Mouse (Mus musculus) fat pad, adult 2 months (tissue): ENCODE results near the gene Rnf151.

Source experiments
- DNase-seq: peaks from one replicate; pipeline ENCODE4 v3.0.0-alpha.2; 2011; ENCODE audit warnings: low read depth, low spot score; ENCODE audit errors: extremely low read depth

Rnf151 gene

DNA sequence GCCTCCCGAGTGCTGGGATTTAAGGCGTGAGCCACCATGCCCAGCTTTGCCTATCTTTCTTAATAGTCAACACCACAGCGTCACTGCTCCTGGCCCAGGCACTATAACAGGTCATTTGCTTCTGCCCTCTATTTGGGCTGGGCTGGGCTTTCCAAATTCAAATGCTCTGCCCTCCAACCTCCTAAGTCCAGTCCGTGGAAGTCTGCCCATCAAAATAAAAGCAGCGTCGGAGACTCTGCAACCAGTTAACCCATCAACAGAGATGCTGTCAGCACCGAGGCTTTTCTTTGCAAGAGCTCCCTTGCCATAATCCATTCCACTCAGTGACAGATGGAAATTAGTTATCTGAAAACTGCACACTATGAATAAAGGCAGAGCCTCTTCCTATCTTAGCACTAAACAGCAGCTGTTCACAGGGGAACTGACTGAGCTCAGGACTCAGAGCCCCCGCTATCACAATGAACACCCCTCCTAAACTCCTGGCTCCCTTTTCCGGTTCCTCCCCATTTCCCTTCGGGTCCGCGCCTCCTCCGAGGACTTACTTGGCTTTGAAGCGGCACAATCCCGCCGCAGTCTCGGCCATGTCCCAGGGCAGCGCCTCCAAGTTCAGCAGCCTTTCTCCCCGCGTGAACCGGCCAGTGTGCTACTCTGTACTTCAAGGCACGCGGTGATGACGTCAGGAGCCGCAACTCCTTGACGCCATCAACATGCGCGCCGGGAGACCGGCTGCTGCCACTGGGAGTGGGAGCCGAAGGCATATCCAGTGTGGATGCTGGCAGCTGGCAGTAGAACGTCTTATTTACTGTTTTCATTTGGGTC is 10.7 kb downstream of the Rnf151 start, which contains the start of gene Tbl3:
TSS of gene Tbl3 (minus strand) at position 679 of the 819 bp plus-strand sequence.
- DNase-seq: no peak

GRCm38 (mm10) chr17:24705821-24706220 is 12.0 kb downstream of the Rnf151 start:
- DNase-seq: no peak

GRCm38 (mm10) chr17:24701251-24701650 is 16.6 kb downstream of the Rnf151 start:
- DNase-seq: no peak

GRCm38 (mm10) chr17:24699473-24699872 is 18.4 kb downstream of the Rnf151 start:
- DNase-seq: no peak

GRCm38 (mm10) chr17:24698715-24699114 is 19.1 kb downstream of the Rnf151 start:
- DNase-seq: no peak

GRCm38 (mm10) chr17:24697985-24698384 is 19.9 kb downstream of the Rnf151 start:
- DNase-seq: no peak

DNA sequence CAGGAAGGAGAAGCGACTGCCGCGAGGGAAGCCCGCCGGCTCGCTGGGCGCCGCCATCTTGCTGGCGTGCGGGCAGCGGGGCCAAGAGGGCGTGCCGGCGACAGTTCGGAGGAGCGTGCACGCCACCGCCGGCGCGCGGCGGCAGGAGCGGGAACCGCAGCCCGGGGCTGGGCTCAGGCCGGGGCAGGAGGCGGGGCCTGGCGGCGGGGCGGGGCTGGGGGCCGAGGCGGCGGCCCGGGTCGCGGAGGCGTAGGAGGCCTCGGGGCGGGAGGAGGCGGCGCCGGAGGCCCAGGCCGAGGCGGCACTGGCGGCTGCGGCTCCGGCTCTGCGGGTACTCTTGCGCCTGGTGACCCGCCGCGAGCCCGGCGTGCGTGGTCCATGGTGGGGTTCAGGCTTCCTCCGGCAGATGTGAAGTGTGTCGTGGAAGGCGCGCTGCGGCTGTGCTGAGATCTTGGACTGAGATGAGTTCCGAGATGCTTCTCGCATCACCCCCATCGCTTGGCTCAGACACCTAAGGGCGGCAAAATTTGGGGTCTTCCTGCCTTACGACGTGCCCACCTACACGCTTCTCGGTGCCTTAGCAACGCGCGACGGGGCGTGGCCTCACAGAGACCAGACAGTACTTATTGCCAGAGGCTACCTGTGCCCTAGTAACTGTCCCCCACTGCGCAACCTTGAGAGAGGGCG is 21.7 kb downstream of the Rnf151 start, which contains the start of the genes Gfer and Noxo1:
TSS of gene Gfer (minus strand) at position 146 of the 687 bp plus-strand sequence.
TSS of gene Noxo1 (plus strand) at position 224 of the 687 bp plus-strand sequence.
- no peak for DNase-seq

GRCm38 (mm10) chr17:24695326-24696010 is 22.4 kb downstream of the Rnf151 start:
- no peak for DNase-seq

- DNase-seq: no peak
Observed at GRCm38 (mm10) chr17:24692385-24692784, 25.5 kb downstream of the Rnf151 start.

DNA sequence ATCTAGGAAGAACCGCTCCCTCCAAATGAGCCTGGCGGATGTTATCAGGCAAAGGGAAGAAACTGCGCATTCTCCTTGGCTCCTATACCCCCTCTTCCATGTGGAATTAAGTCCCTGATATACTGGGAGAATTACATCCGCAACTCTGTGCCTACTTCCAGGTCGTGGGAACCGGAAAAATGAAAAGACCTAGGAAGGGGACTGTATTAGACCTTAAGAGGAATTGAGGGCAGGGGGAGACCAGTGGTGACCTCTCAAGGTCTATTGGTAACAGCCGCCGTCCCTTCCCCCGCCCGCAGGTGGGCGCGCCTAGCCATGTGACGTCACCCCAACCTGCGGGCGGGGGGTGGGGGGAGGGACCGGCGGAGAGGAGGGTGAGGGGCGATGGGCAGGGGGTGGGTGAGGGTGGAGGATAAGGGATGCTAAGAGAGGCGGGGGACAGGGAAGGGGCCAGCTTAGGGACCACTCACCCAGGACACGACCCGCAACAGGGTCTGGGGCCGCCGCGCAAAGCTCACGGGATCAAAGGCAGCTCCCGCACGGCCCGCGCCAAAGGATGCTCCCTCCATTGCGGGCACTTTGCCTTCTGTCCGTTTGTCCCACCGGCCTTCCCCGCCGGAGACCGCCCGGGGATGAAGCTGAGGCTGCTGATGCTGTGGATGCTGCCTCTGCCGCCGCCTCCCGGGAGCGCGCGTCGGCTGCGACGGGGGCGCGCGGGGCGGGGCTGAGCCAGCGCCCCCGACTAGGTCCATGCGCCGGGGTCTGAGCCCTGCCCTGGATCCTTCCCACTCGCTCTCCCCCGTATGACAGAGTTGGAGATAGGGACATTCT is 28.4 kb downstream of the Rnf151 start, which contains the start of gene Syngr3:
TSS of gene Syngr3 (minus strand) at position 705 of the 831 bp plus-strand sequence.
- no peak for DNase-seq

GRCm38 (mm10) chr17:24687599-24687998 is 30.3 kb downstream of the Rnf151 start:
- no peak for DNase-seq

DNA sequence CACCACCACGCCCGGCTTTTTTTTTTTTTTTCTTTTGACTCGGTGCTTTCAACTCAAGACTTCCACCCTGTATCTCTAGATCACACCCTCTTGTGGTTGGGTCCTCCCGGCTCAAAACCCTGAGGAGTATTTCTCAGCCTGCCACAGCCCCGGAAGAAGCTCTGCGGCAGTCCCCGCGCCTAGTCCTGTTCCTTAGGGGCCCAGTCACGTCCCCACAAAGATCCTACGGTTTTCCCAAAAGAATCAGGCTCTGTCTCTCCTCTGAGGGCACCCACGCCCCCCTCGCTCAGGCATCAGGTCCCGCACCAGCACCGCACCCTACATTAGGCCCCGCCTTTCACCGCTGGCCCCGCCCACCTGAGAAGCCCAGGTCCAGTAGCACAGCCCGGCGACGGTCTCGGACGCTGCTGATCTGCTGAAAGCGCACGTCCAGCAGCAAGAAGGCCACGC is 30.7 kb downstream of the Rnf151 start:
- no peak for DNase-seq

GRCm38 (mm10) chr17:24686514-24686913 is 31.3 kb downstream of the Rnf151 start:
- DNase-seq: no peak

GRCm38 (mm10) chr17:24677500-24678080 is 40.3 kb downstream of the Rnf151 start:
- no peak for DNase-seq

GRCm38 (mm10) chr17:24676877-24677276 is 41.0 kb downstream of the Rnf151 start:
- no peak for DNase-seq

- DNase-seq: no peak
Observed at GRCm38 (mm10) chr17:24676187-24676586, 41.7 kb downstream of the Rnf151 start.

DNA sequence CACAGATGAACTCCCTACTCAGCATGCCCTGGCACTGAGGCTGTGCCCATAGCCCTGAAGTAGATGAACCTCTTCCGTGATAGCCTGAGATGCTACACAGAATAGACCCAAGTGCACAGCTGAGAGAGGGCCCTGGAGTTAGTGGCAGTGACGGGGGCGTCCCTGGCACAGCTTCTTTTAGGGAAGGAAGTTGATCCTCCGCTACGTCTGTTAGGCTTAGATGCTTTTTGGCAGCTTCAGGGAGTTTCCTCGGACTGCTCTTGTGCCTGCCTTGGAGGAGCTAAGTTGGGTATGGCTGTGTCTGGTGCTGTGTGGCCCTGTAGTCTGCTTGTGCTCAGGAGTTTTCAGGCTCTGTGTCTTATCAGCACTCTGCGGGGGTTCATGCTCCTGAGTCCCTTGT is 43.6 kb downstream of the Rnf151 start:
- no peak for DNase-seq

DNA sequence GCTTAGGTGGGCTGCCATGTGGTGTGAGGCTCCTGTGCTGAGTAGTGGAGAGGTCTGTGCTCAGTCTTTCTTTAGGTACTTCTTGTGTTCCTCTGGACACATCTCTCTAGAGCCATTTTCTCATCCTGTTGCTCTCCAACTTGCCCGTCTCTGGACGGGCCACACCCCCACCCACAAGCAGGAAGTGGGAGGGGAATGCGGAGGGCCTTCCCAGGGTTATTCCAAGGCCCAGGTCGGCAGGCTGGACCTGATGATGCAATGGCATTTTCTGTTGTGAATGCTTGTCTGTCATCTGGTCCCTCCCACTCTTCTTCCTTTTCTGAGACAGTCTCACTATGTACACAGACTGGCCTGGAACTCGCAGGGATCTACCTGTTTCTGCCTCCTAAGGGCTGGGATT is 45.7 kb downstream of the Rnf151 start:
- no peak for DNase-seq

DNA sequence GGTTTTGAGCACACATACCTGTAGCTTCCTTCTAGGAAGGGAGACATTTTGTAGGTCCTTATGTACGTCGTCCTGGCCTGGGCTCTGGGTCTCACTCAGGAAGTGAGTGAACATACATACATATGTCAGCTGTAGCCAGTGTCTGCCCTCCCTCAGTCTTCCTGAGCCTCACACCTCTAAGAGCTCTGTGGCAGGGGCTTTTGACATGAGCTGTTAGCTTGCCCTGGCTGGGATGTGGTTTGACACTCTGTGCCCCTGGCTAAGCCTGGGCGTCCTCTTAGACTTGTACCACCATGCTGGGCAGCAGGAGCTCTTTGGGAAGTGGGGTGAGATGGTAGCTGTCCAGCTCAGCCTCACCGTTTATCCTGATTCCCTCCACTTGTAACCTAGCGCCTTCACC is 46.5 kb downstream of the Rnf151 start:
- no peak for DNase-seq

DNA sequence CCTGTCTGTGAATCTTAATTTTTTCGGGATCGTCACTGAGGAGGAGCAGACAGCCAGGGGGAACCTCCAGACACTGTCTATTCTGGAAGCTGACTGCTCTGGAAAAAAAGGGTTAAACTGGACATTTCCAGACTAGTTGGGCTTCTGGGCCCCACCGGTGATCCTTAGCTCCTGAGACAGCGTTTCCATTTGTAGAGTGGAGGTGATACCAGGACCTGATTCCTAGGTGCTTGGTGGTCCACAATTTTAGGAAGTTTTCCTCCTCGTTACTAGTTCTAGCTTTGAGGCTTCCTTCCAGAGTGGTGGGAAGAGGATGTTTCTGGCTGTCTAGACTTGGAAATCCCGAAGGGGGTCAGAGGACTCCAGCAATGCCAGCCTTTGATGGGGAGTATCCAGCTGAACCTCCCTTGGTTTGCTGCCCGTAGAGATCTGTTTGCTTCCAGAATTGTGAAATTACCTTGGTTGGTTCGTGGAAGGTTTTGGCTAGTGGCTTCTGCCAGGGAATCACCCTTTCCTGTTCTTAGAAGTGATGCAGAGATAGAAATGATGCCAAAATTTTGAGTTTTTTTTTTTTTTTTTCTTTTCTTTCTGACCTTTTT is 47.5 kb downstream of the Rnf151 start:
- no peak for DNase-seq
